Mouse (Mus musculus) G1E-ER4 (cell line): ENCODE measurements around the gene Fbxw4. TPM values are rescaled to one million over a fixed set of nuclear protein-coding genes. Genes with fewer than 3 reads are reported as not detected.

Experiments
- GATA1 ChIP-seq: IDR thresholded peaks from one replicate; pipeline ENCODE4 v1.8.0; 2012; ENCODE audit warnings: low read length, inconsistent platforms
- polyA plus RNA-seq: library from polyadenylated mRNA; stranded (reverse); fragments of >175 nt; gene quantifications from 2 replicates; pipeline ENCODE4 v1.2.3, GENCODE M21; 2012

The Fbxw4 gene
- polyA plus RNA-seq, 1 experiment = 45.7 TPM

- TF ChIP-seq GATA1 = no peak
Observed at GRCm38 (mm10) chr19:45544152-45544924, 115.8 kb downstream of the Fbxw4 start.

- TF ChIP-seq GATA1 = no peak
Observed at GRCm38 (mm10) chr19:45542061-45542460, 118.1 kb downstream of the Fbxw4 start.

- no peak for TF ChIP-seq GATA1
Observed at GRCm38 (mm10) chr19:45541409-45542041, 118.6 kb downstream of the Fbxw4 start.

- TF ChIP-seq GATA1 = no peak
Observed at GRCm38 (mm10) chr19:45540657-45541408, 119.3 kb downstream of the Fbxw4 start.

DNA sequence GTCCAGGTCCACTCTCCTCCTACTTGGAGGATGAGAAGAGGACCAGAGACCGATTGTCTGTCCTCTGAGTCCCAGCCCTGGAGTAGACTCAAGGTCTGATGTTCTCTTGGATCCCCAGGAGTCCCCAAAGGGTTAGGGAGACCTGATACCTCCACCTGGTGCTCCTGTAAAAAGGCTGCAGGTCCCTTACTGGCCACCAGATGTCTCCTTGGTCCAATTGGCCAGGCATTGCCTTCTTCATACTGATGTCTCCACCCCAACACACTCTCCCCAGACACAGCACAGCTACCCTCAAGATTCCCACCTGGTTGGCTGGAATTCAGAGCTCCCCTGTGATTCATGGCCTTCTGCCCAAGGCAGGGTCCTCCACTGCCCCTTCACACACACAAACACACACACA is 122.6 kb downstream of the Fbxw4 start:
- TF ChIP-seq GATA1 = no peak

DNA sequence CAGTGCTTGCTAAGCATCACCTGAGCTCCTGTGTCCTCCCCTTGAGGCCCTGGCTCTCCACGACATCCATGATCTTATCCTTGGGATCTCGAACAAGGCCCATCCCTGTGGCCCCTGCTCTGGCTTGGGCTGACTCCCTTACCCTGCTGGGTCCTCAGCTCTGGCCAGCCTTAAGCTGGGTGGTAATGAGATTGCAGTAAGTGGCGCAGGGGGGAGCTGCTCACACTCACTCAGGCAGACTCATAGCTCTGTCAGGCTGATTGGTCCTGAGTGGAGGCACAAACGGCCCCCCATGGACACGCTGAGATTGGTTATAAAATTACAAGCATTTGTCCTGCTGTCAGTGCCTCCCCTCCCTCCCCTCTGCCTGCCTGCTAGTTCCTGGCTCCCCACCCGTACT is 124.2 kb downstream of the Fbxw4 start:
- TF ChIP-seq GATA1 = no peak

- no peak for TF ChIP-seq GATA1
Observed at GRCm38 (mm10) chr19:45535214-45535735, 124.8 kb downstream of the Fbxw4 start.

GRCm38 (mm10) chr19:45533617-45534016 is 126.5 kb downstream of the Fbxw4 start:
- no peak for TF ChIP-seq GATA1

DNA sequence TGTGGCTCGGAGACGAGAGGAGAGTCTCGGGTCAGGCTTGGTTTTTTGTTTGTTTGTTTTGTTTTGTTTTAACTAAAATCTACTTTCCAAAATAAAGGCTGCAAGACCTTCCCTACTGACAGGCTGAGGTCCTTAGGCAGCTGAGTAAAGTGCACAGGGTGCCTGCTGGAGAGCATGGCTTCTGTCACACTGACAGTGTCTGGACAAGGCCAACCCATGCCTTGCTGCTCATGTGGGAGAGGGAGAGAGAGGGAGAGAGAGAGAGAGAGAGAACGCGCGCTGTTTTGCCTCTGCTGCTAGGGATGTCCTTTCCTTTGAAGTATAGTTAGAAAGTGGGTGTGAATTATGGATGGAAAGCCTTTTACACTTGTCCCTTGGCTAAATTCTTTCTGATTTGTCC is 128.6 kb downstream of the Fbxw4 start:
- TF ChIP-seq GATA1 = no peak

DNA sequence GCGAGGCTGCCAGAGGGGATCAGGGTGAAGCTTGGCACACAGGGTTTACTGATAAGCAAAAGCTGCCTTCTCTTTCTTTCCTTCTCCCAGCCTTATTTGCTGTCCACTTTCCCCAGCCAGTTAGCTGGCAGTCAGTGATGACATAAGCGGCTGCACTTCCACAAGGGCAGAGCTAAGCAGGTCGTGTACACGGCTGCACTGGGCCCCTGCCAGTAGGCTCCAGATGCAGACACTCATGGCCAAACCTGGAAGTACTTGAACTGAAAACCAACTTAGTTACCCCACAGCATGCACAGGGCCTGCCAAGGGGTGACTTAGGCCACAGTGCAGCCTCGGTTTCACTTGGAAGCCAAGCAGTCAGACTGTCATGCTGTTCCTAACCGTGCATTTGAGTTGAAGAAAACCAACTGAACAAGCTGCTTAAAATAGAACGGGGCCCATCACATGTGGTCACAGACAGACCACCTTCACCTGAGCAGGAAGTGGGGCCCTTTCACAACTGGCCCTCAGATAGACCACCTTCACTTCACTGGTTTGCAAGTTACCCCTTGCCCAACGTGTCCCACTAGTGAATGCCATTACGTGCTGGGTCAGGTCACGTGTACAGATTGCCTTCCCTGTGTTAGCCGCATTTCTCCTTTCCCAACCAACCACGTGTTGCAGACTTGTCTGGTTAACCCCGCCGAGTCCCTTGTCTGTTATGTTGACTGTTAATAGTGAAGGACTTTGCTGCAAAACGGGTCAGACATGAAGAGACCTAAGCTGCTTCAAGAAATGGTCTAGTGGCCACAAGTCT is 129.7 kb downstream of the Fbxw4 start:
- no peak for TF ChIP-seq GATA1

DNA sequence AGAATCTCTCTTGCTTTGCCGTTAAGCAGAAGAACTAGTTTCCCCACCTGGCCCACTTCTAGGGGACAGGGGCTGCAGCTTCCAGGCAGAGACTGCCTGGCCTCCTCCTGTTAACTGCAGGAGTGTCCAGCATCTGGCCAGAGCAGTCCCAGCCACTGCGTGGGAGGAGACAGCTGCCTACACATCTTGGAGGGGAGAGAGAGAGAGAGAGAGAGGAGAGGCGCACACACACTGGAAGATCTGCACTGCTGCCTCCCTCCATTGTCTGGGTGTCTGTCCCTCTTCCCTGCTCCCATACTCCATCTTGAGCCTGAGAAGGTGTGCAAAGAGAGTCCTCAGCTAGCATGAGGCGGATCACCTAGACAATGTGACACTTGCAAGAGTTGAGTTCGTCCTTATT is 130.8 kb downstream of the Fbxw4 start:
- TF ChIP-seq GATA1 = no peak

Other genes starting within 250 kb of the Fbxw4 start
- gene Poll, start 99.8 kb downstream of the Fbxw4 start, polyA plus RNA-seq = 11.6 and 13.7 TPM in 2 replicates
- 12.5 and 14.7 TPM in 2 replicates for gene Gm17018, start 99.7 kb downstream of the Fbxw4 start, polyA plus RNA-seq
- not detected in 2 replicates for gene Fgf8, start 82.6 kb upstream of the Fbxw4 start, polyA plus RNA-seq
- 177 and 234 TPM in 2 replicates for gene Npm3, start 89.3 kb upstream of the Fbxw4 start, polyA plus RNA-seq
- gene Mgea5, start 123.5 kb upstream of the Fbxw4 start, polyA plus RNA-seq = 63.6 and 79.2 TPM in 2 replicates
- 0.12 TPM in 1 of 2 replicates, not detected in the other for gene Kcnip2, start 155.7 kb upstream of the Fbxw4 start, polyA plus RNA-seq